Mouse (Mus musculus): ENCODE results near the gene Aifm2.

DNA sequence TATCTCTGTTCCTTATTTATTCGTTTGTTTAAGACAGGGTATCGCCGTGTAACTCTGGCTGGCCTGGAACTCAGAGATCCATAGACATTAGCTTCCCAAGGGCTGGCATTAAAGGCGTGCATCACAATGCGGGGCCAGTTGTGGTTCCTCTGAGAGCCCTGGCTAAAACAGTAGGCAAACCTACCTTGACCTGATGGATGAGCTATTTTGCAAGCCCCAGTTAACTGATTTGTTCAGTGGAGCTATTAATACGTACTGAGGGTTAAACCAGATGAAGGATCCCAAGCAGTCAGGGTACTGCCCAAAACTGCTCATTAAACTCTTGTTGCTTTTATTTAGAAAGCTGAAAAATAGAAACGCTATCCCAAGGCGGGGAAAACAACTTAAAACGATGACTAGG lies 35.5 kb upstream of the Aifm2 start:
- no peak for TF ChIP-seq CTCF (IDR thresholded peaks at IDR 0.05; ENCODE audit: low read depth, low read length)
- TF ChIP-seq POLR2A (IDR thresholded peaks at IDR 0.05; ENCODE audit: insufficient read depth, low read length): no peak
